Mouse (Mus musculus): Measurements from ENCODE around the gene Rpl39. TPM values are rescaled to one million over a fixed set of nuclear protein-coding genes. Genes with fewer than 3 reads are reported as not detected.

Gene Rpl39
- polyA plus RNA-seq, 1 experiment, result 2,053 TPM

GRCm38 (mm10) chrX:37109526-37110192 lies 24.5 kb upstream of the Rpl39 start:
- Histone ChIP-seq H3ac (ENCODE audit: control insufficient read depth, insufficient read length) (peak overlapping the region; percentile 4), H3K4me2 (ENCODE audit: low read depth) (peak overlapping the region; percentile 84), H3K79me2 (ENCODE audit: control insufficient read depth, insufficient read depth) (peaks cover 9% of the 10 kb centered on the region), H3K27me3 (ENCODE audit: control insufficient read depth, insufficient read depth, insufficient read length) (no peaks in the 10 kb centered on the region), H3K4me3 (peak overlapping the region; percentile 50), H3K36me3 (ENCODE audit: control insufficient read depth, insufficient read depth) (no peaks in the 10 kb centered on the region)
- TF ChIP-seq E2F4 (IDR thresholded peaks at IDR 0.05; ENCODE audit: insufficient read depth) (no peak), POLR2A (IDR thresholded peaks at IDR 0.05; ENCODE audit: insufficient read length, low read depth) (no peak), MAX (IDR thresholded peaks at IDR 0.05; ENCODE audit: low read depth) (no peak), TCF3 (IDR thresholded peaks at IDR 0.05; ENCODE audit: insufficient read length, low read depth) (no peak), POLR2AphosphoS2 (IDR thresholded peaks at IDR 0.05; ENCODE audit: insufficient read length, low read depth) (no peak), CEBPB (IDR thresholded peaks at IDR 0.05; ENCODE audit: insufficient read depth, poor library complexity, severe bottlenecking) (no peak), REST (IDR thresholded peaks at IDR 0.05; ENCODE audit: insufficient read depth, insufficient read length) (no peak), TCF12 (IDR thresholded peaks at IDR 0.05; ENCODE audit: insufficient read depth, poor library complexity, severe bottlenecking) (no peak), MYOG (IDR thresholded peaks at IDR 0.05; ENCODE audit: control insufficient read depth in 1 of 3, insufficient read depth in 1 of 3, insufficient read length in 2 of 3, low read depth in 2 of 3) (no peak), SRF (IDR thresholded peaks at IDR 0.05; ENCODE audit: control insufficient read depth, insufficient read length, low read depth) (no peak), USF1 (IDR thresholded peaks at IDR 0.05; ENCODE audit: low read depth) (no peak), MYOD1 (IDR thresholded peaks at IDR 0.05; ENCODE audit: control insufficient read depth in 1 of 3, insufficient read length in 2 of 3, low read depth in 2 of 3) (no peak)

GRCm38 (mm10) chrX:37103826-37104225 lies 18.6 kb upstream of the Rpl39 start:
- H3K4me3 ChIP-seq, result no peak overlapping the region
- H3K79me2 ChIP-seq (ENCODE audit: control insufficient read depth, insufficient read depth), result peaks cover 2% of the 10 kb centered on the region
- no peak for TF ChIP-seq TCF3 (IDR thresholded peaks at IDR 0.05; ENCODE audit: insufficient read length, low read depth)
- TF ChIP-seq REST (IDR thresholded peaks at IDR 0.05; ENCODE audit: insufficient read depth, insufficient read length), result no peak
- no peak for TF ChIP-seq TCF12 (IDR thresholded peaks at IDR 0.05; ENCODE audit: insufficient read depth, poor library complexity, severe bottlenecking)
- TF ChIP-seq MYOG (IDR thresholded peaks at IDR 0.05; ENCODE audit: control insufficient read depth in 1 of 3, insufficient read depth in 1 of 3, insufficient read length in 2 of 3, low read depth in 2 of 3), result no peak
- TF ChIP-seq POLR2A (IDR thresholded peaks at IDR 0.05; ENCODE audit: insufficient read length, low read depth), result no peak
- no peak for TF ChIP-seq SRF (IDR thresholded peaks at IDR 0.05; ENCODE audit: control insufficient read depth, insufficient read length, low read depth)
- no peak for TF ChIP-seq E2F4 (IDR thresholded peaks at IDR 0.05; ENCODE audit: insufficient read depth)
- TF ChIP-seq MAX (IDR thresholded peaks at IDR 0.05; ENCODE audit: low read depth), result no peak
- TF ChIP-seq MYOD1 (IDR thresholded peaks at IDR 0.05; ENCODE audit: control insufficient read depth in 1 of 3, insufficient read length in 2 of 3, low read depth in 2 of 3), result no peak
- TF ChIP-seq USF1 (IDR thresholded peaks at IDR 0.05; ENCODE audit: low read depth), result no peak
- no peak for TF ChIP-seq POLR2AphosphoS2 (IDR thresholded peaks at IDR 0.05; ENCODE audit: insufficient read length, low read depth)
- TF ChIP-seq CEBPB (IDR thresholded peaks at IDR 0.05; ENCODE audit: insufficient read depth, poor library complexity, severe bottlenecking), result no peak
- no peak overlapping the region for H3K4me2 ChIP-seq (ENCODE audit: low read depth)
- no peaks in the 10 kb centered on the region for H3K27me3 ChIP-seq (ENCODE audit: control insufficient read depth, insufficient read depth, insufficient read length)
- H3K36me3 ChIP-seq (ENCODE audit: control insufficient read depth, insufficient read depth), result no peaks in the 10 kb centered on the region
- H3ac ChIP-seq (ENCODE audit: control insufficient read depth, insufficient read length), result no peak overlapping the region

GRCm38 (mm10) chrX:37098681-37099080 lies 13.5 kb upstream of the Rpl39 start:
- Histone ChIP-seq H3K36me3 (ENCODE audit: control insufficient read depth, insufficient read depth) (peaks cover 5% of the 10 kb centered on the region), H3K4me3 (no peak overlapping the region), H3K27me3 (ENCODE audit: control insufficient read depth, insufficient read depth, insufficient read length) (no peaks in the 10 kb centered on the region), H3K79me2 (ENCODE audit: control insufficient read depth, insufficient read depth) (no peaks in the 10 kb centered on the region), H3ac (ENCODE audit: control insufficient read depth, insufficient read length) (no peak overlapping the region), H3K4me2 (ENCODE audit: low read depth) (no peak overlapping the region)
- TF ChIP-seq MYOG (IDR thresholded peaks at IDR 0.05; ENCODE audit: control insufficient read depth in 1 of 3, insufficient read depth in 1 of 3, insufficient read length in 2 of 3, low read depth in 2 of 3), result no peak
- no peak for TF ChIP-seq TCF12 (IDR thresholded peaks at IDR 0.05; ENCODE audit: insufficient read depth, poor library complexity, severe bottlenecking)
- no peak for TF ChIP-seq POLR2A (IDR thresholded peaks at IDR 0.05; ENCODE audit: insufficient read length, low read depth)
- no peak for TF ChIP-seq MYOD1 (IDR thresholded peaks at IDR 0.05; ENCODE audit: control insufficient read depth in 1 of 3, insufficient read length in 2 of 3, low read depth in 2 of 3)
- TF ChIP-seq USF1 (IDR thresholded peaks at IDR 0.05; ENCODE audit: low read depth), result no peak
- no peak for TF ChIP-seq TCF3 (IDR thresholded peaks at IDR 0.05; ENCODE audit: insufficient read length, low read depth)
- no peak for TF ChIP-seq E2F4 (IDR thresholded peaks at IDR 0.05; ENCODE audit: insufficient read depth)
- TF ChIP-seq POLR2AphosphoS2 (IDR thresholded peaks at IDR 0.05; ENCODE audit: insufficient read length, low read depth), result no peak
- TF ChIP-seq REST (IDR thresholded peaks at IDR 0.05; ENCODE audit: insufficient read depth, insufficient read length), result no peak
- TF ChIP-seq SRF (IDR thresholded peaks at IDR 0.05; ENCODE audit: control insufficient read depth, insufficient read length, low read depth), result no peak
- TF ChIP-seq CEBPB (IDR thresholded peaks at IDR 0.05; ENCODE audit: insufficient read depth, poor library complexity, severe bottlenecking), result no peak
- no peak for TF ChIP-seq MAX (IDR thresholded peaks at IDR 0.05; ENCODE audit: low read depth)

GRCm38 (mm10) chrX:37095106-37095768 lies 10.0 kb upstream of the Rpl39 start:
- H3K36me3 ChIP-seq (ENCODE audit: control insufficient read depth, insufficient read depth), result peaks cover 5% of the 10 kb centered on the region
- no peaks in the 10 kb centered on the region for H3K79me2 ChIP-seq (ENCODE audit: control insufficient read depth, insufficient read depth)
- H3K4me3 ChIP-seq, result no peak overlapping the region
- no peak overlapping the region for H3K4me2 ChIP-seq (ENCODE audit: low read depth)
- no peak overlapping the region for H3ac ChIP-seq (ENCODE audit: control insufficient read depth, insufficient read length)
- H3K27me3 ChIP-seq (ENCODE audit: control insufficient read depth, insufficient read depth, insufficient read length), result no peaks in the 10 kb centered on the region
- no peak for TF ChIP-seq MYOG (IDR thresholded peaks at IDR 0.05; ENCODE audit: control insufficient read depth in 1 of 3, insufficient read depth in 1 of 3, insufficient read length in 2 of 3, low read depth in 2 of 3)
- TF ChIP-seq TCF3 (IDR thresholded peaks at IDR 0.05; ENCODE audit: insufficient read length, low read depth), result no peak
- TF ChIP-seq E2F4 (IDR thresholded peaks at IDR 0.05; ENCODE audit: insufficient read depth), result no peak
- no peak for TF ChIP-seq MAX (IDR thresholded peaks at IDR 0.05; ENCODE audit: low read depth)
- TF ChIP-seq SRF (IDR thresholded peaks at IDR 0.05; ENCODE audit: control insufficient read depth, insufficient read length, low read depth), result no peak
- TF ChIP-seq TCF12 (IDR thresholded peaks at IDR 0.05; ENCODE audit: insufficient read depth, poor library complexity, severe bottlenecking), result no peak
- no peak for TF ChIP-seq POLR2A (IDR thresholded peaks at IDR 0.05; ENCODE audit: insufficient read length, low read depth)
- TF ChIP-seq REST (IDR thresholded peaks at IDR 0.05; ENCODE audit: insufficient read depth, insufficient read length), result no peak
- TF ChIP-seq CEBPB (IDR thresholded peaks at IDR 0.05; ENCODE audit: insufficient read depth, poor library complexity, severe bottlenecking), result no peak
- TF ChIP-seq POLR2AphosphoS2 (IDR thresholded peaks at IDR 0.05; ENCODE audit: insufficient read length, low read depth), result no peak
- TF ChIP-seq USF1 (IDR thresholded peaks at IDR 0.05; ENCODE audit: low read depth), result no peak
- no peak for TF ChIP-seq MYOD1 (IDR thresholded peaks at IDR 0.05; ENCODE audit: control insufficient read depth in 1 of 3, insufficient read length in 2 of 3, low read depth in 2 of 3)

Data from myocyte (in vitro differentiated cells).